Mouse (Mus musculus): ENCODE measurements at regions not wholly inside any gene's neighbourhood (a gene's known extent, or its start where the extent isn't known, plus 50 kb on each side); places are given as distances from the start of the nearest gene placed in this dataset.

DNA sequence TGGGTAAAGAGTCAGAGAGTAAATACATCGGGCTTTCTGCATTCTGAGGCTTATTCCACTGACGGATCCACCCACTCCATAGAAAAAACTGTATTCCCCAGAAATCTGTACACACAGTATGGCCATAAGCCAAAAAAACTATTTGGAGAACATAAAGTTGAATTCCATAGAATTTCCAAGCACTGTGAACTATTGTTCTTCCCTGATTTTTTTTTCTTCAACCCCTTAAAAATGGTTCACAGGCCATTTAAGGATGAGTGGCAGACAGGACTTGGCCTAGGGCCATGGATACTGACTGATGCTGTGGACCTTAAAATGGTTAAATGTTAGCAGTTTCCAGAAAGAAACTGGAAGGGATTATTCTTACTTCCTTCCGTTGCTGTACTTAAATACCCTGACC, 247.0 kb downstream of the Sipa1l2 start:
- DNase-seq, result no peak

DNA sequence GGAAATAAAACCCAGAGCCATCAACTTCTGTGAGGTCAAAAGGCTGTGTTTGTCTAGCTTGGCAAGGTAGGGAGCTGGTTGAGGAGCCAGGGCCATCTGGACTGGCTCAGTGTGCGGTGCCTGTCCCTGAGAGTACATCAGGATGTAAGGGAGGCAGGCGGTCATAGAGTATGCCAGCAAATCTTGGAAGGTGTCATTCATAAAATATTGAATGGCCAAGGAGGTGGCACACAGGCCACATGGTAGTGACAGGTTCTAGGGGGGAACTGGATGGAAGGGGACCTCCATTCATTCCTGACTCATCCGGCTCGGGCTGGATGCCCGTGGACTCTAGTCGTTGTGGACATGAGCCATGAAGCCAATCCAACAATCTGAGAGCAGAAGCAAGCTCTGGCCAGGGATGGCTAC, 252.0 kb downstream of the Sipa1l2 start:
- peak; percentile 98 for DNase-seq

GRCm38 (mm10) chr8:125315736-125316135, 253.9 kb downstream of the Sipa1l2 start:
- DNase-seq, result peak; percentile 18

- no peak for DNase-seq
These were observed 254.6 kb downstream of the Sipa1l2 start for GRCm38 (mm10) chr8:125314996-125315395.

DNA sequence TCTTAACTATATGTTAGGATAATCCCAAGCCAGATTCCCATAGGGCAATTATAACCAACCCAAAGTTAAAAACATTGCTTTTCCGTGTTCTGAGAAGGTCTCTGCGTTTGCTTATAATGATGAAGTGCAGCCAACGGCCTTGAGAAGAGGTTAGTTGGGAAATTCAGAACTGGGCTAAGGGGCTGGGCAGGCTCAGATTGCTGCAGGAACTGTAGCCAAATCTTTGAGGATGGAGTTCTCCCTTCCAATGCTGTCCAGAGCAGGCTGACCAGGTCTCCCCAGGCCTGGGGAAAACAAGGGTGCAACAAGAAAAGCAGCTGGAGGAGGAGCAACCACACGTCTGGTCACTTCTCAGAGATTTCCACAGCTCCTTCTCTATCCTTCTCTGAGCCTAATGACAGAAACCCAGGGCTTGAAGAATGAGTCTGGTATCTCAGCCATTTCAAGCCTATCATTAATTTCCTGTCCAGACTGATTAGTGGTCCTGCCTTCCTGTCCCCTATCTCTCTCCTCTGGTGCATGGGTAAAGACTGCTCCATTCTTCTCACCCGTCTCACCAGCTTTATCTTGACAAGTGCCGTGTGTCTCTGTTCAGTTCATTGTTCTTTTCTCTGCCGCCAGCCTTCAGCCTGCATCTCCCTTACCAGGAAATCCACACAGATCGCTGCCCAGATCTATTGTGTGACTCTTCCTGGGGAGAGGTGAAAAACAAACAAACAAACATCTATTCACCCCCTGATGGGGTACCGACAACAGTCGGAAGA, 255.2 kb downstream of the Sipa1l2 start:
- DNase-seq, result no peak

DNA sequence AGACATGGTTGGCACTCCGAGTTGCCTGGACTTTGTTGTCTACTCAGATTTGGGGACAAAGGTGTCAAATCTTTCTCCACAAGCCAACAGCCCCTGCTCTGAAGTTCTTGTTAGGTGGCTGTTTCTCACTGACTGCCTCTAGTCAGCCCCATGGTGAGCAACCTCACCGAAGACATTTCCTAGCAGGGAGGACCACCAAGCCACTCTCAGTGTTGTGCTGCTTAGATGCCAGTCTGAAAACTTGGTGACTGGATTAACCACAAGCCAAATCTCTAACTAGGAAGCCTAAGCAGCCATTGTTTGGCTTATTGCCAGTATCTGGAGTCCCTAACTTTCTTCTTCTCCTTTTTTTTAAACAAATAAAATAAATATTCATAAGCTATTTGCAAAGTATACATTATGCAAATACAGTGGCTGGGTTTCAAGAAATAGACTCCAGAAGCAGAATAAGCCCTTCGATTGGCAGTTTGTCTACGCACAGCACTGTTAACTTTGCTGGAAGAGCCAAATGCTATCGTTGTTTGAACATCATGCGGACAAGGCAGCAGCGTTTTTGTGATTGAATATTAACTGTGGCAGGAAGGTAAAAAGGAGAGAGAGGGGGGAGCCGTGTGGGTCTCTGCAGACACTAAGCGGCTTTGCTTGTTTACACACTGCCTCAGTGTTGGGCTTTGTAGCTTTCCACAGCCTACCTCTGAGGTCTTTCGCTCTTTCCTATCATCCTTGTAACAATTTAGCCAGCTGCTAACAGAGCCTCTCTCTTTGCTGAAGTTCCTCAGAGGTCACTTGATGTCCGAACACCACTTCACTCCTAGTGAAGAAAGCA, 257.4 kb downstream of the Disc1 start:
- no peak for DNase-seq

All from cerebellum, adult 9-11 months (tissue).